Mouse (Mus musculus) G1E (cell line): ENCODE data around the gene Rbm18. TPM values are rescaled to one million over a fixed set of nuclear protein-coding genes. Genes with fewer than 3 reads are reported as not detected.

Experiments used
- ATAC-seq: 2 replicates; pipeline ENCODE4 v1.8.0; 2016; ENCODE audit warnings: mild to moderate bottlenecking; ENCODE audit not compliant: insufficient number of reproducible peaks, poor library complexity, low FRiP score, severe bottlenecking; ENCODE audit errors: extremely low read depth
- DNase-seq: peaks from one replicate; pipeline ENCODE4 v3.0.0; 2012; ENCODE audit warnings: low spot score
- H3K27me3 ChIP-seq: 2 replicates; pipeline ENCODE4 v1.6.1; 2012; ENCODE audit warnings: mild to moderate bottlenecking, low read length, inconsistent platforms; ENCODE audit not compliant: insufficient read depth
- H3K36me3 ChIP-seq: replicated peaks from 2 replicates; pipeline ENCODE3; 2012; ENCODE audit warnings: mild to moderate bottlenecking, inconsistent platforms
- H3K4me1 ChIP-seq: 2 replicates; pipeline ENCODE4 v1.6.1; 2012; ENCODE audit warnings: low read depth, low read length, inconsistent platforms, mixed read lengths; ENCODE audit not compliant: insufficient read depth
- H3K4me3 ChIP-seq: 2 replicates; pipeline ENCODE4 v1.5.1; 2012; ENCODE audit warnings: low read depth, mild to moderate bottlenecking, inconsistent platforms, low read length, moderate library complexity, mixed read lengths
- H3K9me3 ChIP-seq: replicated peaks from 2 replicates; pipeline ENCODE4 v1.6.1; 2012; ENCODE audit warnings: inconsistent platforms
- CTCF ChIP-seq: IDR thresholded peaks from 2 replicates; pipeline ENCODE4 v1.5.1; 2012; ENCODE audit warnings: low read depth, low read length, inconsistent platforms, mixed read lengths
- GATA1 ChIP-seq: IDR thresholded peaks from 2 replicates; pipeline ENCODE4 v1.6.1; 2012; ENCODE audit warnings: borderline replicate concordance, low read length, inconsistent platforms, mixed read lengths
- GATA2 ChIP-seq: IDR thresholded peaks from 2 replicates; pipeline ENCODE4 v1.6.1; 2012; ENCODE audit warnings: low read depth, low read length, inconsistent platforms, borderline replicate concordance
- POLR2AphosphoS5 ChIP-seq: IDR thresholded peaks from 2 replicates; pipeline ENCODE4 v1.6.1; 2012; ENCODE audit warnings: low read depth, low read length, inconsistent platforms; ENCODE audit not compliant: insufficient replicate concordance
- TAL1 ChIP-seq: conservative IDR thresholded peaks from 2 replicates; pipeline ENCODE4 v1.6.1; 2012; ENCODE audit warnings: low read depth, low read length, inconsistent platforms, mixed read lengths
- polyA plus RNA-seq: library from polyadenylated mRNA; stranded (reverse); fragments of >175 nt; gene quantifications from 2 replicates; pipeline ENCODE4 v1.2.3, GENCODE M21; 2012
- total RNA-seq, 2 experiments: library from RNA; stranded (forward) in 1 of 2; stranded (reverse) in 1 of 2; fragments of 200-1000 nt in 1 of 2; fragments of >200 nt in 1 of 2; fragmentation: Nextera tagmentation in 1 of 2; gene quantifications; 2 replicates each; pipeline ENCODE4 v1.2.3; 2014 to 2017

Gene Rbm18
- total and polyA plus RNA-seq, 3 experiments: 13.3 to 42.1 (median 33.2) TPM

- TF ChIP-seq GATA2 (no peak), POLR2AphosphoS5 (no peak), GATA1 (no peak), TAL1 (no peak), CTCF (no peak)
- DNase-seq: no peak
- Histone ChIP-seq H3K36me3 (no peaks in the 10 kb centered on the region), H3K27me3 (peaks cover 18% of the 10 kb centered on the region), H3K4me1 (no peaks in the 10 kb centered on the region), H3K9me3 (no peaks in the 10 kb centered on the region), H3K4me3 (no peak overlapping the region)
- no peak for ATAC-seq
Measured at GRCm38 (mm10) chr2:36077160-36077761, 59.3 kb downstream of the Rbm18 start.

GRCm38 (mm10) chr2:36075210-36075609 is 61.4 kb downstream of the Rbm18 start:
- no peaks in the 10 kb centered on the region for H3K36me3 ChIP-seq
- H3K9me3 ChIP-seq: no peaks in the 10 kb centered on the region
- no peak overlapping the region for H3K4me3 ChIP-seq
- no peak for ATAC-seq
- TF ChIP-seq POLR2AphosphoS5 (no peak), TAL1 (no peak), CTCF (no peak), GATA2 (no peak), GATA1 (no peak)
- DNase-seq: no peak
- peaks cover 18% of the 10 kb centered on the region for H3K27me3 ChIP-seq
- H3K4me1 ChIP-seq: no peaks in the 10 kb centered on the region

GRCm38 (mm10) chr2:36073781-36074180 is 62.8 kb downstream of the Rbm18 start:
- Histone ChIP-seq H3K4me3 (no peak overlapping the region), H3K36me3 (no peaks in the 10 kb centered on the region), H3K27me3 (peaks cover 24% of the 10 kb centered on the region), H3K4me1 (no peaks in the 10 kb centered on the region), H3K9me3 (no peaks in the 10 kb centered on the region)
- TF ChIP-seq GATA2 (no peak), TAL1 (no peak), CTCF (no peak), GATA1 (no peak), POLR2AphosphoS5 (no peak)
- DNase-seq (no peak), ATAC-seq (no peak)

- H3K36me3 ChIP-seq: no peaks in the 10 kb centered on the region
- no peaks in the 10 kb centered on the region for H3K9me3 ChIP-seq
- H3K4me1 ChIP-seq: no peaks in the 10 kb centered on the region
- no peak for ATAC-seq
- H3K27me3 ChIP-seq: peaks cover 23% of the 10 kb centered on the region
- no peak for DNase-seq
- TF ChIP-seq GATA2: no peak
- no peak overlapping the region for H3K4me3 ChIP-seq
Measured at GRCm38 (mm10) chr2:36071660-36072305, 64.8 kb downstream of the Rbm18 start.

GRCm38 (mm10) chr2:36067132-36067531 is 69.4 kb downstream of the Rbm18 start:
- TF ChIP-seq CTCF: no peak
- no peak for TF ChIP-seq POLR2AphosphoS5
- no peak for TF ChIP-seq TAL1
- no peak for TF ChIP-seq GATA2
- no peak for TF ChIP-seq GATA1
- H3K4me1 ChIP-seq: no peaks in the 10 kb centered on the region
- no peak for ATAC-seq
- peaks cover 27% of the 10 kb centered on the region for H3K27me3 ChIP-seq
- no peak overlapping the region for H3K4me3 ChIP-seq
- DNase-seq: no peak
- H3K36me3 ChIP-seq: no peaks in the 10 kb centered on the region
- no peaks in the 10 kb centered on the region for H3K9me3 ChIP-seq

Other genes with a start within 250 kb of the Rbm18 start
- not detected in 2 replicates for gene Ttll11, start 156.9 kb downstream of the Rbm18 start, total RNA-seq (2014; fragmentation: Nextera tagmentation)
- 0.33 and 0.46 TPM in 2 replicates for gene Ttll11, start 156.9 kb downstream of the Rbm18 start, total RNA-seq (2017)
- 0.87 and 1.1 TPM in 2 replicates for gene Ttll11, start 156.9 kb downstream of the Rbm18 start, polyA plus RNA-seq
- 18.2 and 28.7 TPM in 2 replicates for gene Ndufa8, start 87.4 kb downstream of the Rbm18 start, total RNA-seq (2014; fragmentation: Nextera tagmentation)
- 40.1 and 44.9 TPM in 2 replicates for gene Ndufa8, start 87.4 kb downstream of the Rbm18 start, total RNA-seq (2017)
- 31.6 and 38.9 TPM in 2 replicates for gene Ndufa8, start 87.4 kb downstream of the Rbm18 start, polyA plus RNA-seq
- gene Morn5, start 87.3 kb downstream of the Rbm18 start, total RNA-seq (2014; fragmentation: Nextera tagmentation): not detected in 2 replicates
- 0.22 TPM in 1 of 2 replicates, not detected in the other for gene Morn5, start 87.3 kb downstream of the Rbm18 start, total RNA-seq (2017)
- not detected in 2 replicates for gene Morn5, start 87.3 kb downstream of the Rbm18 start, polyA plus RNA-seq
- gene Lhx6, start 31.4 kb downstream of the Rbm18 start, total RNA-seq (2014; fragmentation: Nextera tagmentation): not detected in 2 replicates
- 0.06 and 0.16 TPM in 2 replicates for gene Lhx6, start 31.4 kb downstream of the Rbm18 start, total RNA-seq (2017)
- not detected in 2 replicates for gene Lhx6, start 31.4 kb downstream of the Rbm18 start, polyA plus RNA-seq
- gene Mrrf, start 384 bp downstream of the Rbm18 start, total RNA-seq (2014; fragmentation: Nextera tagmentation): 53.0 and 55.2 TPM in 2 replicates
- 51.5 and 57.9 TPM in 2 replicates for gene Mrrf, start 384 bp downstream of the Rbm18 start, total RNA-seq (2017)
- gene Mrrf, start 384 bp downstream of the Rbm18 start, polyA plus RNA-seq: 1.5 and 1.8 TPM in 2 replicates
- gene Ptgs1, start 93.7 kb upstream of the Rbm18 start, total RNA-seq (2014; fragmentation: Nextera tagmentation): not detected in 2 replicates
- gene Ptgs1, start 93.7 kb upstream of the Rbm18 start, total RNA-seq (2017): 0.66 and 0.70 TPM in 2 replicates
- gene Ptgs1, start 93.7 kb upstream of the Rbm18 start, polyA plus RNA-seq: 0.13 TPM in 1 of 2 replicates, not detected in the other
- gene Olfr338, start 236.7 kb upstream of the Rbm18 start, total RNA-seq (2014; fragmentation: Nextera tagmentation): not detected in 2 replicates
- not detected in 2 replicates for gene Olfr338, start 236.7 kb upstream of the Rbm18 start, total RNA-seq (2017)
- not detected in 2 replicates for gene Olfr338, start 236.7 kb upstream of the Rbm18 start, polyA plus RNA-seq